In the genomic region with DNA sequence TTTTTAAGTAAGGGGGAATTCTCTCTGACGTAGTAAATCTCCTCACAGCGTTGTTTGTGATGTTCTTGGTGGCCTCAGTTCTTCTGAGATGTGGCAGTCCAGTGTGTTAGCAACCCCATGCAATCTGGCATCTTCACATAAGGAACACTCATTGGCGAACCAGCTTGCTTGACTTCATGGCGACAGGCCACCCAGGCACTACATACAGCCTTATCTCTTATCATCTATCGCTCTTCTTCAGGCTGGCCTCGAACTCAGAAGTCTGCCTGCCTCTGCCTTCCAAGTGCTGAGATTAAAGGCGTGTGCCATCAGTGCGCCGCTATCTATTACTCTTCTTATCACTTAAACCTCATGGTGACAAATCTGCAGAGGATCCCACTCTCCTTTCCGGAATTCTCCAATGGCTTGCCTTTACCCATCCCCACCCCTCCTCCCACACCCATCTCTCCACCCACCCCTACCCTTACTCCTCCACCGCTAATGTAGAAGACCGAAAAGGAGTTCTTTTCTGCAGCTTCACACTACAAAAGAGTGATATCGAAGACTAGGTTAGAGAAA, we compare ENCODE assay signal across 8 mouse cellular contexts. TPM values are rescaled to one million over a fixed set of nuclear protein-coding genes. Genes with fewer than 3 reads are reported as not detected.
A peak's percentile ranks its signal among the peaks of the same experiment; 100 is the strongest.
DNase-seq lines count a peak whose midpoint lies in the region; ATAC-seq and TF ChIP-seq lines count a peak whose summit lies in the region.

A gene (plus strand): TSS at position 508 of the 558 bp plus-strand sequence.

- peak; percentile 25 for DNase-seq in heart, embryonic 10.5 days (ENCODE audit: low spot score)
- DNase-seq in left cerebral cortex, postnatal 10 days (ENCODE audit: extremely low spot score in 1 of 2, low spot score in 2 of 2) = no peak
- no peak for DNase-seq in spleen, postnatal 4 days (ENCODE audit: low spot score in 2 of 2)
- DNase-seq in thymus, adult 2 months = no peak
- no peak for DNase-seq in kidney, postnatal 14 days

- no peak for TF ChIP-seq POLR2A in myocyte (IDR thresholded peaks at IDR 0.05; ENCODE audit: insufficient read length, low read depth)
- no peak for TF ChIP-seq POLR2A in thymus, adult 2 months (IDR thresholded peaks at IDR 0.05; ENCODE audit: control insufficient read depth, extremely low read depth, insufficient read depth, low read length, poor library complexity)

- peak within 1 kb of the TSS; percentile 75 for H3K4me3 ChIP-seq in megakaryocyte, embryonic 14.5 days (replicated peaks)
- peak within 1 kb of the TSS; percentile 54 for H3K4me3 ChIP-seq in heart, embryonic 10.5 days
- H3K4me3 ChIP-seq in myocyte = no peak within 1 kb of the TSS
- no peak within 1 kb of the TSS; the same call in 1 of the 2 replicates for H3K4me3 ChIP-seq in thymus, adult 2 months (ENCODE audit: control insufficient read depth, insufficient read depth, low read length)

- intact Hi-C loops in left cerebral cortex, postnatal 10 days (cut with DNase I) = loop anchor here (5.0 kb wide), 1 partner anchor 137 kb away; no protein-coding TSS in a partner anchor

- H3K9me3 ChIP-seq in megakaryocyte, embryonic 14.5 days = no peaks in the 10 kb centered on the region
- H3K9me3 ChIP-seq in heart, embryonic 10.5 days = no peaks in the 10 kb centered on the region

- H3K27ac ChIP-seq in heart, embryonic 10.5 days = peak within 1 kb of the TSS; percentile 29
- H3K27ac ChIP-seq in thymus, adult 2 months (ENCODE audit: control insufficient read depth, insufficient read depth, low read length) = no peak within 1 kb of the TSS

- H3ac ChIP-seq in myocyte (ENCODE audit: control insufficient read depth, insufficient read length) = no peak within 1 kb of the TSS

- no peaks in the 10 kb centered on the region for H3K36me3 ChIP-seq in megakaryocyte, embryonic 14.5 days (replicated peaks; ENCODE audit: low read length)
- H3K36me3 ChIP-seq in heart, embryonic 10.5 days = no peaks in the 10 kb centered on the region; the same call in 1 of the 2 replicates
- no peaks in the 10 kb centered on the region for H3K36me3 ChIP-seq in myocyte (ENCODE audit: control insufficient read depth, insufficient read depth)
- H3K36me3 ChIP-seq in thymus, adult 2 months (ENCODE audit: control insufficient read depth, insufficient read depth, low read length) = no peaks in the 10 kb centered on the region

- H3K27me3 ChIP-seq in megakaryocyte, embryonic 14.5 days (replicated peaks) = peaks cover 55% of the 10 kb centered on the region
- H3K27me3 ChIP-seq in heart, embryonic 10.5 days (ENCODE audit: insufficient read depth, poor library complexity, severe bottlenecking) = peaks cover 35% of the 10 kb centered on the region
- H3K27me3 ChIP-seq in myocyte (ENCODE audit: control insufficient read depth, insufficient read depth, insufficient read length) = no peaks in the 10 kb centered on the region
- peaks cover 2% of the 10 kb centered on the region; the same call in 1 of the 2 replicates for H3K27me3 ChIP-seq in thymus, adult 2 months (ENCODE audit: control insufficient read depth, insufficient read depth, low read length)

- 38% methylated on average over 13 of the region's 13 CpGs for WGBS in heart, embryonic 10.5 days
- WGBS in thymus, adult 2 months = 30% methylated on average over 13 of the region's 13 CpGs

- no peak for ATAC-seq in megakaryocyte, adult 5-6 weeks (ENCODE audit: poor library complexity, severe bottlenecking)

- H3K4me1 ChIP-seq in megakaryocyte, embryonic 14.5 days = peaks cover 3% of the 10 kb centered on the region; the same call in 1 of the 2 replicates
- H3K4me1 ChIP-seq in heart, embryonic 10.5 days = peaks cover 21% of the 10 kb centered on the region; the same call in 1 of the 2 replicates
- H3K4me1 ChIP-seq in thymus, adult 2 months (replicated peaks; ENCODE audit: control insufficient read depth, insufficient read depth, low read length) = peaks cover 7% of the 10 kb centered on the region

- TF ChIP-seq CTCF in thymus, adult 2 months (IDR thresholded peaks at IDR 0.05; ENCODE audit: borderline replicate concordance, control insufficient read depth, extremely low read depth, insufficient read depth, low read length, poor library complexity) = no peak

- H3K79me2 ChIP-seq in myocyte (ENCODE audit: control insufficient read depth, insufficient read depth) = no peaks in the 10 kb centered on the region

- H3K4me2 ChIP-seq in myocyte (ENCODE audit: low read depth) = peak within 1 kb of the TSS; percentile 18

TF ChIP-seq in myocyte, 11 proteins besides CTCF, POLR2A, EP300 and RAD21:
- TF ChIP-seq TCF12 (IDR thresholded peaks at IDR 0.05; ENCODE audit: insufficient read depth, poor library complexity, severe bottlenecking) (no peak), MYOD1 (IDR thresholded peaks at IDR 0.05; ENCODE audit: control insufficient read depth in 1 of 3, insufficient read length in 2 of 3, low read depth in 2 of 3) (no peak), TCF3 (IDR thresholded peaks at IDR 0.05; ENCODE audit: insufficient read length, low read depth) (no peak), USF1 (IDR thresholded peaks at IDR 0.05; ENCODE audit: low read depth) (no peak), MAX (IDR thresholded peaks at IDR 0.05; ENCODE audit: low read depth) (no peak), SRF (IDR thresholded peaks at IDR 0.05; ENCODE audit: control insufficient read depth, insufficient read length, low read depth) (no peak), CEBPB (IDR thresholded peaks at IDR 0.05; ENCODE audit: insufficient read depth, poor library complexity, severe bottlenecking) (no peak), E2F4 (IDR thresholded peaks at IDR 0.05; ENCODE audit: insufficient read depth) (no peak), POLR2AphosphoS2 (IDR thresholded peaks at IDR 0.05; ENCODE audit: insufficient read length, low read depth) (no peak), MYOG (IDR thresholded peaks at IDR 0.05; ENCODE audit: control insufficient read depth in 1 of 3, insufficient read depth in 1 of 3, insufficient read length in 2 of 3, low read depth in 2 of 3) (no peak), REST (IDR thresholded peaks at IDR 0.05; ENCODE audit: insufficient read depth, insufficient read length) (no peak)

RNA-seq across cellular contexts. Expression of the gene that starts here (rescaled TPM):
- polyA plus RNA-seq in megakaryocyte, embryonic 14.5 days (2012; ENCODE audit: insufficient read depth, low replicate concordance) = not detected in 2 replicates
- 0.36 TPM in 1 of 2 replicates, not detected in the other for total RNA-seq in megakaryocyte, adult 5-6 weeks (2015)
- not detected in 2 replicates for total RNA-seq in megakaryocyte, adult 5-6 weeks (2017)
- polyA plus RNA-seq in heart, embryonic 10.5 days (2016; fragmentation: Nextera tagmentation; extraction: Ambion mirVana) = 13.6 and 14.1 TPM in 2 replicates
- 10 to 100 TPM; 17.9 to 18.4 TPM for total RNA-seq in left cerebral cortex, postnatal 10 days (2021)
- polyA plus RNA-seq in myocyte (2012; fragmentation: generic; extraction: Trizol) = not detected
- polyA plus RNA-seq in thymus, adult 2 months (2012; rRNA removed) = 0.52 and 1.6 TPM in 2 replicates

Comparison
In these comparisons a context has a peak if more than half of its experiments do, and no peak if none do; other contexts are left out.
1. RNA of the gene that starts here (total RNA-seq): 17.9 to 18.4 TPM in left cerebral cortex, postnatal 10 days; 0.36 TPM in megakaryocyte, adult 5-6 weeks; every median in the first group is over 10 times any median in the second.
2. H3K4me3 ChIP-seq: peak in megakaryocyte, embryonic 14.5 days (single experiment) and heart, embryonic 10.5 days (single experiment); none in myocyte (single experiment) and thymus, adult 2 months (single experiment).